Mouse (Mus musculus) heart, embryonic 14.5 days (tissue): Measurements from ENCODE around the gene Grn. TPM values are rescaled to one million over a fixed set of nuclear protein-coding genes. Genes with fewer than 3 reads are reported as not detected.

ENCODE experiments used
- ATAC-seq: fragments of 200-750 bp; cut with Nextera tagmentation; 2 replicates; pipeline ENCODE4 v1.8.0; 2017; ENCODE audit warnings: low read depth, moderate TSS enrichment; ENCODE audit not compliant: insufficient number of reproducible peaks, insufficient read depth, low FRiP score
- H3K27ac ChIP-seq, 2 experiments: fragments of 200-500 bp in 1 of 2; fragments of 300-500 bp in 1 of 2; sonication (generic) in 1 of 2; replicated peaks in 1 of 2; 2 replicates each; pipeline ENCODE4 v1.5.1; 2012 to 2014; ENCODE audit warnings: low read depth in 2 of 2, low read length in 2 of 2, control low read depth in 1 of 2, mild to moderate bottlenecking in 1 of 2, mixed read lengths in 1 of 2; ENCODE audit not compliant: control insufficient read depth in 1 of 2, insufficient read depth in 1 of 2
- H3K27me3 ChIP-seq: fragments of 300-500 bp; sonication (generic); 2 replicates; pipeline ENCODE4 v1.6.1; 2014; ENCODE audit warnings: mild to moderate bottlenecking, low read length, control low read depth; ENCODE audit not compliant: control insufficient read depth, insufficient read depth
- H3K36me3 ChIP-seq: fragments of 300-500 bp; sonication (generic); 2 replicates; pipeline ENCODE4 v1.6.1; 2014; ENCODE audit warnings: mild to moderate bottlenecking, control low read depth, low read length, mixed read lengths; ENCODE audit not compliant: control insufficient read depth, insufficient read depth
- H3K4me1 ChIP-seq, 2 experiments: fragments of 200-500 bp in 1 of 2; fragments of 300-500 bp in 1 of 2; sonication (generic) in 1 of 2; 2 replicates each; pipeline ENCODE4 v1.6.1; 2012 to 2014; ENCODE audit warnings: low read length in 2 of 2, control low read depth in 1 of 2, mixed read lengths in 1 of 2; ENCODE audit not compliant: control insufficient read depth in 2 of 2, insufficient read depth in 2 of 2
- H3K4me2 ChIP-seq: fragments of 300-500 bp; sonication (generic); 2 replicates; pipeline ENCODE4 v1.6.1; 2014; ENCODE audit warnings: mild to moderate bottlenecking, low read length
- H3K4me3 ChIP-seq, 2 experiments: fragments of 200-500 bp in 1 of 2; fragments of 300-500 bp in 1 of 2; sonication (generic) in 1 of 2; 2 replicates each; pipeline ENCODE4 v1.5.1; 2012 to 2014; ENCODE audit warnings: low read length in 2 of 2, mild to moderate bottlenecking in 2 of 2, control low read depth in 1 of 2, low read depth in 1 of 2, moderate library complexity in 1 of 2; ENCODE audit not compliant: control insufficient read depth in 1 of 2, insufficient read depth in 1 of 2
- H3K9ac ChIP-seq: fragments of 300-500 bp; sonication (generic); 2 replicates; pipeline ENCODE4 v1.6.1; 2014; ENCODE audit warnings: mild to moderate bottlenecking, low read length
- H3K9me3 ChIP-seq: fragments of 300-500 bp; sonication (generic); 2 replicates; pipeline ENCODE4 v1.6.1; 2016; ENCODE audit warnings: low read length, control low read depth; ENCODE audit not compliant: control insufficient read depth
- WGBS: fragments of 180-500 bp; shearing (Covaris S2); extraction: QIAGEN DNeasy Blood & Tissue Kit; methylation state at CpG from one replicate; pipeline ENCODE4 v1.1.7; 2014; 5-methylcytosine and 5-hydroxymethylcytosine counted together
- microRNA-seq: library from miRNA; unstranded; fragments of <30 nt; microRNA quantifications from one replicate; pipeline ENCODE4, GENCODE M21; 2016
- polyA plus RNA-seq: library from polyadenylated mRNA; unstranded; fragments of >200 nt; fragmentation: Nextera tagmentation; extraction: Ambion mirVana; gene quantifications from 2 replicates; pipeline ENCODE4 v1.2.1, GENCODE M21; 2014

The Grn gene
- polyA plus RNA-seq, 1 experiment from 2014 or later: 182 TPM

DNA sequence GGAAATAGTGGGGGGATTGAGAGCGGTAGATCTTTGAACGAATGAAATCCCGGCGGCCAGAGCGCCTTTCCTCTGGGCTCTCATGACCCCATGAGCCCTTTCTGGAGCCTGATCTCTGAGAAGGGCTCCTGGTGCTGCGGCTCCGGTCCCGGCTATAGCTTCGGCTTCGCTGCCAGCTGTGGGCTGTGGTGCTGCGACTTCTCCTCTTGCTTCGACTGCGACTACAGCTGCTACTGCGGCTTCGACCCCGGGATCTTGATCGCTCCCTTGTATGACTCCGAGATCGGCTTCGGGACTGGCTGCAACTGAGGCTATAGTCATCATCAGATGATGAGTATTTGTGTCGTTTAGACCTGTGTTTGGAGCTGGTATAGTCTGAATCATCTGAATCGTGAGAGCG is 49.5 kb downstream of the Grn start:
- Histone ChIP-seq H3K9ac (no peak overlapping the region), H3K4me1 (no peaks in the 10 kb centered on the region), H3K36me3 (peaks cover 63% of the 10 kb centered on the region), H3K27me3 (no peaks in the 10 kb centered on the region), H3K27ac (no peak overlapping the region), H3K9me3 (no peaks in the 10 kb centered on the region), H3K4me2 (no peak overlapping the region), H3K4me3 (no peak overlapping the region)
- 95% methylated on average over 23 of the region's 23 CpGs for WGBS
- no peak for ATAC-seq

GRCm38 (mm10) chr11:102480111-102480510 is 50.0 kb downstream of the Grn start:
- Histone ChIP-seq H3K9ac (no peak overlapping the region), H3K27ac (no peak overlapping the region), H3K36me3 (peaks cover 68% of the 10 kb centered on the region), H3K9me3 (no peaks in the 10 kb centered on the region), H3K27me3 (no peaks in the 10 kb centered on the region), H3K4me3 (no peak overlapping the region), H3K4me2 (no peak overlapping the region), H3K4me1 (no peaks in the 10 kb centered on the region)
- WGBS: 95% methylated on average over 15 of the region's 15 CpGs
- no peak for ATAC-seq

- no peaks in the 10 kb centered on the region for H3K4me1 ChIP-seq
- H3K9ac ChIP-seq: no peak overlapping the region
- no peak overlapping the region for H3K27ac ChIP-seq
- no peaks in the 10 kb centered on the region for H3K27me3 ChIP-seq
- no peak for ATAC-seq
- peaks cover 72% of the 10 kb centered on the region for H3K36me3 ChIP-seq
- H3K9me3 ChIP-seq: no peaks in the 10 kb centered on the region
- no peak overlapping the region for H3K4me2 ChIP-seq
- WGBS: 93% methylated on average over 4 of the region's 4 CpGs
- no peak overlapping the region for H3K4me3 ChIP-seq
Observed at GRCm38 (mm10) chr11:102480897-102481296, 50.8 kb downstream of the Grn start.

- no peak overlapping the region for H3K4me2 ChIP-seq
- H3K9me3 ChIP-seq: no peaks in the 10 kb centered on the region
- H3K27me3 ChIP-seq: no peaks in the 10 kb centered on the region
- H3K9ac ChIP-seq: no peak overlapping the region
- H3K4me1 ChIP-seq: no peaks in the 10 kb centered on the region
- H3K36me3 ChIP-seq: peaks cover 81% of the 10 kb centered on the region
- 92% methylated on average over 10 of the region's 10 CpGs for WGBS
- no peak overlapping the region for H3K4me3 ChIP-seq
- no peak overlapping the region for H3K27ac ChIP-seq
- ATAC-seq: no peak
Observed at GRCm38 (mm10) chr11:102481779-102482178, 51.7 kb downstream of the Grn start.

Small RNAs within 50 kb of the gene (microRNA-seq; reads per million reads assigned to microRNA genes)
- gene Mir6930: not detected

Other genes starting within 250 kb of the Grn start
- 60.3 and 62.1 TPM in 2 replicates for gene Lsm12, start 245.0 kb upstream of the Grn start, polyA plus RNA-seq
- gene G6pc3, start 240.7 kb upstream of the Grn start, polyA plus RNA-seq: 24.8 and 27.8 TPM in 2 replicates
- gene Hdac5, start 200.1 kb upstream of the Grn start, polyA plus RNA-seq: 52.1 and 54.5 TPM in 2 replicates
- gene BC030867, start 181.4 kb upstream of the Grn start, polyA plus RNA-seq: 8.7 and 10.3 TPM in 2 replicates
- 0.09 and 0.11 TPM in 2 replicates for gene Asb16, start 161.6 kb upstream of the Grn start, polyA plus RNA-seq
- gene Tmub2, start 145.4 kb upstream of the Grn start, polyA plus RNA-seq: 39.1 and 46.5 TPM in 2 replicates
- gene Atxn7l3, start 133.7 kb upstream of the Grn start, polyA plus RNA-seq: 7.0 and 10.6 TPM in 2 replicates
- 50.2 and 53.6 TPM in 2 replicates for gene Ubtf, start 110.6 kb upstream of the Grn start, polyA plus RNA-seq
- 5.6 and 11.8 TPM in 2 replicates for gene Slc4a1, start 64.1 kb upstream of the Grn start, polyA plus RNA-seq
- gene Rundc3a, start 36.9 kb upstream of the Grn start, polyA plus RNA-seq: 0.81 and 1.2 TPM in 2 replicates
- 266 and 295 TPM in 2 replicates for gene Slc25a39, start 22.4 kb upstream of the Grn start, polyA plus RNA-seq
- 4.6 and 7.9 TPM in 2 replicates for gene Fam171a2, start 17.4 kb downstream of the Grn start, polyA plus RNA-seq
- 6.7 and 6.8 TPM in 2 replicates for gene Itga2b, start 39.8 kb downstream of the Grn start, polyA plus RNA-seq
- gene Gpatch8, start 126.1 kb downstream of the Grn start, polyA plus RNA-seq: 30.7 and 36.9 TPM in 2 replicates
- gene Gm11627, start 149.1 kb downstream of the Grn start, polyA plus RNA-seq: 12.6 and 13.9 TPM in 2 replicates
- 18.7 and 24.0 TPM in 2 replicates for gene Fzd2, start 174.1 kb downstream of the Grn start, polyA plus RNA-seq
- gene Meioc, start 233.4 kb downstream of the Grn start, polyA plus RNA-seq: 1.1 TPM in 2 replicates